In the genomic region with DNA sequence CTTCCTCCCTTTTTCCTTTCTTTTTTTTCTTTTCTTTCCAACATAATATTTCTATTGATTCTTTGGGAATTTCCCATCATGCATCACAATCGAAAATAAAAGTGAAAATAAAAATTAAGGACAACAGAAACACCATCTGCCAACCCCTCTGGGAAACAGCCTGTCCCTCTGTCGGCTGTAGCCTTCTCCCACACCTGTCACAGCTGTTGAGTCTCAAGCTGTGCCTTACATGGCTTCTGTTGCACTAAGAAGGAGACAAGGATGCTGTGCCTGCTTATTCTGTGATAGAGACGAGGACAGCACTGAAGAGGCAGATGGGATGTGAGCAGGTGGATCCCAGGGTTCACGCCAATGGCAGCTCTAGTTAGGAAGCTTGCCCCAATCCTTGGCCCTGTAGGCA, we compare ENCODE assay signal across 24 mouse cellular contexts. TPM values are rescaled to one million over a fixed set of nuclear protein-coding genes. Genes with fewer than 3 reads are reported as not detected.
"Had no signal": no experiment of that assay in that cellular context is flagged by ENCODE, and none has a peak within 500 bp of the region (broad histone marks: within the 10 kb centered on the region; RNA-seq: fewer than 3 reads in every experiment).

No protein-coding gene starts in this region.

- H3K27ac ChIP-seq: embryonic facial prominence, embryonic 10.5 days; embryonic facial prominence, embryonic 12.5 days; embryonic facial prominence, embryonic 13.5 days; embryonic facial prominence, embryonic 15.5 days; forebrain, embryonic 10.5 days; forebrain, embryonic 12.5 days; forebrain, embryonic 13.5 days; forebrain, embryonic 15.5 days; gastrocnemius, adult 2 months had no signal

- ATAC-seq: forebrain, embryonic 13.5 days; forebrain, embryonic 14.5 days; forebrain, embryonic 15.5 days; forebrain, embryonic 16.5 days; forebrain, postnatal 0 days had no signal

- H3K9ac ChIP-seq: embryonic facial prominence, embryonic 12.5 days; embryonic facial prominence, embryonic 13.5 days; embryonic facial prominence, embryonic 15.5 days; forebrain, embryonic 12.5 days; forebrain, embryonic 13.5 days; forebrain, embryonic 15.5 days; forebrain, postnatal 0 days had no signal

- DNase-seq: cerebellum, adult 9-11 months; forebrain, postnatal 0 days; gastrocnemius, adult 2 months; gastrocnemius, postnatal 25 days; gastrocnemius, postnatal 36 days; heart, adult 11 months had no signal

- H3K9me3 ChIP-seq: embryonic facial prominence, embryonic 10.5 days; embryonic facial prominence, embryonic 12.5 days; embryonic facial prominence, embryonic 13.5 days; embryonic facial prominence, embryonic 15.5 days; forebrain, embryonic 10.5 days; forebrain, embryonic 12.5 days; forebrain, embryonic 13.5 days; forebrain, embryonic 15.5 days had no signal

- H3K27me3 ChIP-seq: embryonic facial prominence, embryonic 13.5 days; embryonic facial prominence, embryonic 15.5 days; forebrain, embryonic 12.5 days; forebrain, embryonic 13.5 days; forebrain, embryonic 15.5 days had no signal

- H3K4me1 ChIP-seq: embryonic facial prominence, embryonic 10.5 days; embryonic facial prominence, embryonic 12.5 days; embryonic facial prominence, embryonic 13.5 days; embryonic facial prominence, embryonic 15.5 days; forebrain, embryonic 10.5 days; forebrain, embryonic 12.5 days; forebrain, embryonic 13.5 days; forebrain, embryonic 15.5 days had no signal

- H3K4me2 ChIP-seq: embryonic facial prominence, embryonic 12.5 days; embryonic facial prominence, embryonic 13.5 days; embryonic facial prominence, embryonic 15.5 days; forebrain, embryonic 12.5 days; forebrain, embryonic 13.5 days; forebrain, embryonic 15.5 days had no signal

- H3K4me3 ChIP-seq: embryonic facial prominence, embryonic 10.5 days; embryonic facial prominence, embryonic 12.5 days; embryonic facial prominence, embryonic 13.5 days; embryonic facial prominence, embryonic 15.5 days; erythroblast, embryonic 14.5 days; forebrain, embryonic 10.5 days; forebrain, embryonic 12.5 days; forebrain, embryonic 13.5 days; forebrain, embryonic 15.5 days; gastrocnemius, adult 2 months had no signal

- H3K36me3 ChIP-seq: embryonic facial prominence, embryonic 10.5 days; embryonic facial prominence, embryonic 12.5 days; embryonic facial prominence, embryonic 13.5 days; embryonic facial prominence, embryonic 15.5 days; forebrain, embryonic 10.5 days; forebrain, embryonic 12.5 days; forebrain, embryonic 15.5 days had no signal

RNA-seq across cellular contexts. Expression of gene Gprin2, which starts 7.6 kb away (rescaled TPM):
- total RNA-seq: common myeloid progenitor, adult 5-6 weeks; granulocyte monocyte progenitor cell, adult 5-6 weeks had no signal
- polyA plus RNA-seq: erythroblast, embryonic 14.5 days had no signal

RNA-seq across cellular contexts. Expression of gene Syt15, which starts 10.3 kb away (rescaled TPM):
- total RNA-seq: common myeloid progenitor, adult 5-6 weeks; granulocyte monocyte progenitor cell, adult 5-6 weeks had no signal
- polyA plus RNA-seq: embryonic facial prominence, embryonic 11.5 days; erythroblast, embryonic 14.5 days had no signal

RNA-seq across cellular contexts. Expression of gene Npy4r, which starts 56.8 kb away (rescaled TPM):
- total RNA-seq: common myeloid progenitor, adult 5-6 weeks; granulocyte monocyte progenitor cell, adult 5-6 weeks had no signal
- polyA plus RNA-seq: cortical plate, adult 2 months; embryonic facial prominence, embryonic 10.5 days; embryonic facial prominence, embryonic 14.5 days; erythroblast, embryonic 14.5 days; forebrain, embryonic 10.5 days; forebrain, embryonic 11.5 days; forebrain, embryonic 12.5 days; frontal cortex, adult 2 months had no signal
